Mouse (Mus musculus) adipocyte (in vitro differentiated cells): ENCODE measurements around the gene Rin2.
"Not testable (repeated sequence)": the region's sequence is repeated elsewhere in the genome, so short reads cannot be mapped to it uniquely, and the experiment has no call there.

Experiments
- DNase-seq: peaks from one replicate; pipeline ENCODE4 v3.0.0-alpha.2; 2016; ENCODE audit warnings: low spot score

The Rin2 gene

GRCm38 (mm10) chr2:145683536-145683935 lies 8.5 kb downstream of the Rin2 start:
- DNase-seq = peak; percentile 91

- DNase-seq = no peak
These were observed 9.1 kb downstream of the Rin2 start for GRCm38 (mm10) chr2:145684151-145684550.

- DNase-seq = no peak
These were observed 9.9 kb downstream of the Rin2 start for GRCm38 (mm10) chr2:145684891-145685290.

GRCm38 (mm10) chr2:145686017-145686416 lies 11.0 kb downstream of the Rin2 start:
- no peak for DNase-seq

GRCm38 (mm10) chr2:145691367-145692009 lies 16.5 kb downstream of the Rin2 start:
- DNase-seq = no peak

- no peak for DNase-seq
These were observed 22.1 kb downstream of the Rin2 start for GRCm38 (mm10) chr2:145697160-145697559.

GRCm38 (mm10) chr2:145699414-145700071 lies 24.5 kb downstream of the Rin2 start:
- peak; percentile 76 for DNase-seq

- DNase-seq = peak; percentile 55
These were observed 25.4 kb downstream of the Rin2 start for GRCm38 (mm10) chr2:145700237-145700985.

- DNase-seq = peak; percentile 83
These were observed 26.8 kb downstream of the Rin2 start for GRCm38 (mm10) chr2:145701605-145702335.

- DNase-seq = no peak
These were observed 29.7 kb downstream of the Rin2 start for GRCm38 (mm10) chr2:145704738-145705137.

- no peak for DNase-seq
These were observed 34.8 kb downstream of the Rin2 start for GRCm38 (mm10) chr2:145709727-145710389.

- DNase-seq = no peak
These were observed 36.5 kb downstream of the Rin2 start for GRCm38 (mm10) chr2:145711512-145711911.

- DNase-seq = no peak
These were observed 37.0 kb downstream of the Rin2 start for GRCm38 (mm10) chr2:145712026-145712425.

- no peak for DNase-seq
These were observed 42.5 kb downstream of the Rin2 start for GRCm38 (mm10) chr2:145717539-145717938.

GRCm38 (mm10) chr2:145718624-145719183 lies 43.7 kb downstream of the Rin2 start:
- no peak for DNase-seq

GRCm38 (mm10) chr2:145720157-145720556 lies 45.1 kb downstream of the Rin2 start:
- DNase-seq = no peak

GRCm38 (mm10) chr2:145720743-145721142 lies 45.7 kb downstream of the Rin2 start:
- DNase-seq = no peak

GRCm38 (mm10) chr2:145722304-145722703 lies 47.3 kb downstream of the Rin2 start:
- DNase-seq = not testable (repeated sequence)

GRCm38 (mm10) chr2:145724288-145724687 lies 49.3 kb downstream of the Rin2 start:
- no peak for DNase-seq

- DNase-seq = no peak
These were observed 54.4 kb downstream of the Rin2 start for GRCm38 (mm10) chr2:145729414-145729813.

GRCm38 (mm10) chr2:145730189-145730880 lies 55.3 kb downstream of the Rin2 start:
- no peak for DNase-seq
